Mouse (Mus musculus): ENCODE results near the gene Fbrs.
A peak's percentile ranks its signal among the peaks of the same experiment; 100 is the strongest.
"Not testable (repeated sequence)": the region's sequence is repeated elsewhere in the genome, so short reads cannot be mapped to it uniquely, and the experiment has no call there.

Fbrs gene

DNA sequence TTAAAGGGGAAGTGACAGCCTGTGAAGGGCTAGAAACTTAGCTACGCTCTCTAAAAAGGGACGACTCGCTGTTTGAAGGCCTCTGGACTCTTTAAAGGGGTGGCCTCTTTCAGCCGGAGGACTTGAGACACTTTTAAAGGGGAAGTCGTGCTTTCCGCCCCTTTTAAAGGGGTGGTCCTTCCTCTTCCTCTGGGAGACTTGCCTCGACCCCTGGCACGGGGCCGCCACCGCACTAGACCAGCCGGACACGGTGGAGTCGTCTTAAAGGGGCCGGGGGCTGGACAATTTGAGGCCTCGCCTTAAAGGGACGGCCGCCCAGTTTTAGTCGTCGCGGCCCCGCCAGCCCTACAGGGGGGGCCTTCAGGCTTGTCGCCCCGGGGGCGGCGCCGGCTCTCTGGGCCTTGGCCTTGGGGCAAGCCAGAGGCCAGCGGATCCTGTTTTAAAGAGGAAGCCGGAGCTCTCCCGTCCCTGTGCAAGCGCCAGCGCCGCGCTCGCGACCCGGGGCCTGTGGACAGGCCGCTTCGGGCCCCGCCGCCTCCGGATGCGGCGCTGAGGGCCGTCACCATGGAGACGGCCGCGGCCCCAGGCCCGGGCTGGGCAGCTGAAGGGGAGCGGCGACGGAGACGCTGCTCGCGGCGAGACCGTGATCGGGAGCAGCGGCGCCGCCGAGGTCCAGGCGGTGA lies at the start of gene Fbrs:
Gene Fbrs (plus strand): TSS at position 565 of the 683 bp plus-strand sequence.
- DNase-seq = peak; percentile 98

DNA sequence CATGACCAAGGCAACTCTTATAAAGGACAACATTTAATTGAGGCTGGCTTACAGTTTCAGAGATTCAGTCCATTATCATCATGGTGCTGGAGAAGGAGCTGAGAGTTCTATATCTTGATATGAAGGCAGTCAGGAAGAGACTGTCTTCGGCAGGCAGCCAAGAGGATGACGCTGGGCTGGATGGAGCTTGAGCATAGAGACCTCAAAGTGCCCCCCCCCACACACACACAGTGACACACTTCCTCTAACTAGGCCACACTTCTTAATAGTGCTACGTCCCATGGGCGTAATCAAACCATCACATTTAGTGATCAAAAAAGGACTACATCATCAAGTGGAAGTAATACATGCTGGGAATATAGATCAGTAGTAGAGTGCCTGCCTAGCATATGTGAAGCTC lies 43.8 kb upstream of the Fbrs start:
- no peak for DNase-seq

DNA sequence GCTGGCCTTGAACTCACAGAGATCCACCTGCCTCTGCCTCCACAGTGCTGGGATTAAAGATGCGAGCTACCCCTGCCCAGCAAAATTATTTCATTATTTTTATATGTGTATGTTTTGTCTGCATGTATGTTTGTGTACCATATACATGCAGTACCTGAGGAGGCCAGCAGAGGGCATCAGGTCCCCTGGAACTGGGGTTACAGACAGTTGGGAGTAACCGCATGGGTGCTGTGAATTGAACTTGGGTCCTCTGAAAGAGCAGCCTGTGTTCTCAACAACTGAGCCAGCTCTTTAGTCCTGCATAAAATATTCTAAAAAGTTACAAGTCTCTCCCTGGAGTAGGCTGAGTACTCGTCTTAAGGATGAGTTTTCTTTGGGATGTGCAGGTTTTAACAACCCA lies 41.3 kb upstream of the Fbrs start:
- no peak for DNase-seq

DNA sequence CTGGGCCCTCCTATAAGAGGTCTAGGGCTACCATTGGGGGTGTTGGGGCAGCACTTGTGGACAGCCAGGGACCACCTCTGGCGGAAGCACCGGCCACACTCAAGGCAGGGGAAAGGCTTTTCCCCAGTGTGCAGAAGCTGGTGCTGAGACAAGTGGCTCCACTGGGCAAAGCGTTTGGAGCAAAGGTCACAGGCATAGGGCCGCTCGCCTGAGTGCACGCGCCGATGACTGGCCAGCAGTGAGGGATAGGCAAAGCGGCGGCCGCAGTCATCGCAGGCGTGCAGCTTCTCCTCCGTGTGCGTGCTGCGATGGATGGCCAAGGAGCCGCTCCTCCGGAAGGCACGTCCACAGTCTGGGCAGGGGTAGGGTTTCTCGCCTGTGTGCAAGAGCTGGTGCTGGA lies 35.0 kb upstream of the Fbrs start:
- peak; percentile 52 for DNase-seq

DNA sequence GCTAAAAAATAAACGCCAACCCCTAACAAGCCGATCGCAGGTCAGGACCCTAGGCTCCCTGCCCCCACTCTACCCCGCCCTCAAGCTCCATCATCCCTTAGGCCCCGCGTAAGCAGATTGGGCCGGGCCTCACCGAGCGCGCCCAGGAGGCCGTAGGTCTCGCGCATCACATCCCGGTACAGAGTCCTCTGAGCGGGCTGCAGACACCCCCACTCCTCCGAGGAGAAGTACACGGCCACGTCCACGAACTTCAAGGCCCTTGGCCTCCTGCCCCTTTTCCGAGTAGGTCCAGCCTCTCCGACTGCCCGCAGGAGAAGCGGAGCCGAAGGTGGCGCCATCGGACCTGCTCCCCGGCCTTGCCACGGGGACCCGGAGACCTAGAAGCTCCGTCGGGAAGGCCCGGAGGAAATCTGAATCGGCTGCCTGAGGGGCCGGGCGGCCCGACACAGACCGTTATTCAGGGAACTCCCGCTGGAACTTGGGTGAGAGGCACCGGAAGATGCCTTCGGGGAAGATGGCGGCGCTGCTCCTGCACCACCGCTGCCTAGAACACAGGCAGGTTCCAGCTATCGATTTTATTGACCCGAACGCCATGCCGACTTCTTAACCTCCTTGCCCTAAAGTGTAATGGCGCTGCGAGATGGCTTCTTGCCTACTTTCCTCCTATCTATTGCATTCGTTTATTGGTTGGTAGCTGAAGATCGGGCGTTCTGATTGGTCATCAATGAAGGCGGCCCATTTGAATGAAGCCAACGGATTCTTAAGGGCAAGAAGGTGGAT lies 30.3 kb upstream of the Fbrs start, which contains the start of gene Zfp689:
Gene Zfp689 (minus strand): TSS at position 638 of the 780 bp plus-strand sequence.
- peak; percentile 97 for DNase-seq

DNA sequence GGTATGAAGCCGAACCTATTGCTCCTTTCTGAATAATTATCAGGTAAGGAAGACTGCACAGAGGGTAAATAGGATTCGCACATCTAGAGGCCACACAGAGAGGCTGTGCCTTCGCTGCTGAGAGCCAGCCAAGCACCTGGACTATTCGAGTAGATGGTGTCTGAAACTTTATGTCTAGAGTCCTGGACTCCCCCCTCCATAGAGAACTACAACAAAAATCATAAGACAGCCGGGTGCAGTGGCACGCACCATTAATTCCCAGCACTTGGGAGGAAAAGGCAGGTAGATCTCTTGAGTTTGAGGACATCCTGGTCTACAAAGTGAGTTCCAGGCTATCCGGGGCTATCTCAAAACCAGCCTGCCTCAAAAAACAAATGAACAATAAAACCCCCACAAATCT lies 29.0 kb upstream of the Fbrs start:
- no peak for DNase-seq

DNA sequence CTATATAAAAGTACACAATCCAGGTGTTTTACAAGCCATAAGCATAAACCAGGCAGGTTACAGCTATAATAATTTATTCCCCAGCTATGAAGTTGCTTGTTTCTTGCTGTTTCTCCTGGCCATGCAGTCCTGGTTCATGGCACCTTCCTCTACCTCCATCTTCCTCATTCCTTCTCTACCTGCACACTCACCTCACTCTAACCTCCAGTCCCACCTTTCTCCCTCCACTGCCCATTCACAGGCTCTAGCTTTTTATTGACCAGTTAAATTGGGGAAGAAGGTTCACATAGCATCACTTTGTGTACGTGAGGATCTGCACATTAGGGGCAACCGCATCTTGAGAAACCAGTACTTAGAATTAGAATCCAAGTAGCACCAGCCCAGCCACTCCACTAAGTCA lies 25.9 kb upstream of the Fbrs start:
- no peak for DNase-seq

DNA sequence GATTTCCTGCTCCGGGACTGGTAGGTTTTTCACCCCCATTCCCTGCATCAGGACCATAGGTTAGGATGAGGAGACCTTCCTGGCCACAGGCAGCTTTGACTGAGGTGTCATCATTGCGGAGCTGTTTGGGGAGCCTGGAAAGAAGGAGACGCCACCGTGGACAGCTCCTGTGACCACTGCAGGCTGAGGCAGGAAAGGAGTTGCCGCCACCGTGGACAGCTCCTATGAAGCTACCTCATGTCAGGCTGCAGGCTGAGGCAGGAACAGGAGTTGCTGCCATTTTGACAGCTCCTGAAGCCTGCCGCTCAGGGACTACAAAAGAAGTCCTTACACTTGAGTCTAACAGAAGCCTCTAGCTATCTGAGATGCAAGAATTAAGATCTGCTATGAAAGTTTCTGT lies 24.1 kb upstream of the Fbrs start:
- no peak for DNase-seq

DNA sequence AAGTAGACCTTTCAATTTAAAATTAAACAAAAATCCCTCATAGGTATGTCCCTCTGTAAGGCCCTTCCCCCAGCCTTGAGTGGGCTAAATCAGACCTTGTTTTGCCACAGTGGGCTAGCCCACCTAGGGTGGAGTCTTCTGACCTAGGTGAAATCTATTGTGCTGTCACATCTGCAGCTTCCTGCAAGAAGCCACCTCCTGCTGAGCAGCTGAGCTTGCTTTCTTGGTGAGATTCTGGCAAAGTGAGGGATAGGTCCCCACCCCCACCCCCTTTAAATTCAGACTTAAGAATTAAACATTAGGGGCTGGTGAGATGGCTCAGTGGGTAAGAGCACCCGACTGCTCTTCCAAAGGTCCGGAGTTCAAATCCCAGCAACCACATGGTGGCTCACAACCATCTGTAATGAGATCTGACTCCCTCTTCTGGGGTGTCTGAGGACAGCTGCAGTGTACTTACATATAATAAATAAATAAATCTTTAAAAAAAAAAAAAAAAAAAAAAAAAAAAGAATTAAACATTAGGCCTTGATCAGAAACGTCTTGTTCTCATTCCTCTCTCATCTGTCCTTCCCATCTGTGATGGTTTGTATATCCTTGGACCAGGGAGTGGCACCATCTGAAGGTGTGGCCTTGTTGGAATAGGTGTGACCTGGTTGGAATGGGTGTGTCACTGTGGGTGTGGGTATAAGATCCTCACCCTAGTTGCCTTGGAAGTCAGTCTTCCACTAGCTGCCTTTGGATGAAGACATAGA lies 20.5 kb upstream of the Fbrs start:
- DNase-seq = not testable (repeated sequence)

DNA sequence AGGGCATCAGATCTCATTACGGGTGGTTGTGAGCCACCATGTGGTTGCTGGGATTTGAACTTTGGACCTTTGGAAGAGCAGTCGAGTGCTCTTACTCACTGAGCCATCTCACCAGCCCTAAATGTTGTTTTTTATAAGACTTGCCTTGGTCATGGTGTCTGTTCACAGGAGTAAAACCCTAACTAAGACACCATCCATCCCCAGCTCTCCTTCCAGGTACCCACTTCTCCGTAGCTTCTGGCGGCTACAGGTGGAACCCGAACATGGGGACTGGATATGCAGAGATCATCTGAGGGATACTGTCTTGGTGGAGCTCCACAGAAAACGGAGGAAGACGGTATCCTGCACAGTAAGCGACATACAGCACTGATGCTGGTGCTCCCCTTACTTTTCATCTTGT lies 19.7 kb upstream of the Fbrs start, which contains the start of gene Prr14:
Gene Prr14 (plus strand): TSS at position 301 of the 400 bp plus-strand sequence.
- DNase-seq = not testable (repeated sequence)

DNA sequence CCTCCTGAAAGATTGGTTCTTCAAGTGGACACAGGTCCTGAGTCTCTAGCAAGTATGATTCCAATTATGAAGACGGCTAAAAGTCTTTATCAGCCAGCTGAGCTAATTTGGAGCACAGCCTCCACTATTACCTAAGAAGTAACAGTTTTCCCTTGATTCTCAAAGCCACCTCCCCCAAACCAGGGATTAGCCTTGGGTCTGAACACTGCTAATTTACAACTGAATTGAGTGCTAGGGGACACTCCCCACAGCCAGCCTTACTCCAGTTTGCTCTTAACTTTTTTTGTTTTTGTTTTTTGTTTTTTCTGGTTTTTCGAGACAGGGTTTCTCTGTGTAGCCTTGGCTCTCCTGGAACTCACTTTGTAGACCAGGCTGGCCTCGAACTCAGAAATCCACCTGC lies 13.8 kb upstream of the Fbrs start:
- DNase-seq = no peak

DNA sequence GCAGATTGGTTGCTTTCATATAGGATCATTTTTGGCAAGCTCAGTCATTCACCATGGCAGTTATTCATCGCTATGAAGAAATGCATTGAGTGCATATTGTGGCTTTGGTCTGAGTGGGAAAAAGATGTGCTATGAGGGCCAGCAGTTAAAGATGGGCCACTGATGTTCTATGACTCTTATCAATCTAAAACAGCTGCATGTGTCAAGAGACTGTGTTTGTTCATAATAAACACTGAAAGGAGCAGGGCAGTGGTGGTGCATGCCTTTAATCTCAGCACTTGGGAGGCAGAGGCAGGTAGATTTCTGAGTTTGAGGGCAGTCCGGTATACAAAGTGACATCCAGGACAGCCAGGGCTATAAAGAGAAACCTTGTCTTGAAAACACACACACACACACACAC lies 13.3 kb upstream of the Fbrs start:
- DNase-seq = not testable (repeated sequence)

DNA sequence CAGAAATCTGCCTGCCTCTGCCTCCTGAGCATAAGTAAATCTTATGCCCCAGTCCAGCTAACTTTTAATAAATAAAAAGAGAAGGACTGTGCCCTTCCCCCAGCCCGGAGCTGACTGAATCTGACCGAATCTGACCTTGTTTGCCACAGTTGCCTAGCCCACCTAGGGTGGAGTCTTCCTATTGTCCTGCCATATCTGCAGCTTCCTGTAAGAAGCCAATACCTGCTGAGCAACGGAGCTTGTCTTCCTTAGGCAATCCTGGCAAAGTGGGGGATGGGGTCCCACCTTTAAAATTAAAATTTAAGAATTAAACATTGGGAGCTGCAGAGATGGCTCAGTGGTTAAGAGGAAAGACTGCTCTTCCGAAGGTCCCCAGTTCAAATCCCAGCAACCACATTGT lies 12.4 kb upstream of the Fbrs start:
- no peak for DNase-seq

DNA sequence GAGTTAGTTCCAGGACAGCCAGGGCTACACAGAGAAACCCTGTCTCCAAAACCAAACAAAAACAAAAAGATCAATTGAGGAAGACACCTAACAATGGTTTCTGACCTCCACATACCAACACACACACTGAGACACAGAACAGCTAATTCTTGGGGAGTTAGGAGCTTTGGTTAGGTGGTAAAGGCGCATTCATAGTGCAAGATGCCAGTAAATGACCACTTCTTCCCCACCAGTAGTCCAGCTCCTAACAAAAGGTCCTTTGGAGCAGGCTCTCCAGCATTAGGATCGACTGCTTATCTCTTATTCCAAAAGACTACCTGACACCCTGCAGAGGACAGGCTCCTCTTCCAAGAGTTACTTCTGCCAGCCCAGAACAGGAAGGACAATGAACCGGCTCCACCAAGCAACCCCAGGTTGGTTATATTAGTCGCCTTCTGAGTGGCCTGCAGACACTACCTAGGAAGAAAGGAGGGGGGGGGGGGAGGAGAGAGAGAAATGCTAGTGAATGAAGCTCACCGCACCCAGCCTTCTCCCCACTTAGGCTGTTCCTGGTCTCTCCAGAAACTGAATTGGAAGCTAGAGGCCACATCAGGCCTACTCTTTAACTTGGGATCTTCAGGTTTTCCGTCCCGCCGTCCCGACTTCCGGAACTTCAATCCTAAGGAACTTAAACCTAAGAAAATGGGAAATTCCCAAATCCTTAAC lies 8.8 kb upstream of the Fbrs start:
- DNase-seq = no peak

DNA sequence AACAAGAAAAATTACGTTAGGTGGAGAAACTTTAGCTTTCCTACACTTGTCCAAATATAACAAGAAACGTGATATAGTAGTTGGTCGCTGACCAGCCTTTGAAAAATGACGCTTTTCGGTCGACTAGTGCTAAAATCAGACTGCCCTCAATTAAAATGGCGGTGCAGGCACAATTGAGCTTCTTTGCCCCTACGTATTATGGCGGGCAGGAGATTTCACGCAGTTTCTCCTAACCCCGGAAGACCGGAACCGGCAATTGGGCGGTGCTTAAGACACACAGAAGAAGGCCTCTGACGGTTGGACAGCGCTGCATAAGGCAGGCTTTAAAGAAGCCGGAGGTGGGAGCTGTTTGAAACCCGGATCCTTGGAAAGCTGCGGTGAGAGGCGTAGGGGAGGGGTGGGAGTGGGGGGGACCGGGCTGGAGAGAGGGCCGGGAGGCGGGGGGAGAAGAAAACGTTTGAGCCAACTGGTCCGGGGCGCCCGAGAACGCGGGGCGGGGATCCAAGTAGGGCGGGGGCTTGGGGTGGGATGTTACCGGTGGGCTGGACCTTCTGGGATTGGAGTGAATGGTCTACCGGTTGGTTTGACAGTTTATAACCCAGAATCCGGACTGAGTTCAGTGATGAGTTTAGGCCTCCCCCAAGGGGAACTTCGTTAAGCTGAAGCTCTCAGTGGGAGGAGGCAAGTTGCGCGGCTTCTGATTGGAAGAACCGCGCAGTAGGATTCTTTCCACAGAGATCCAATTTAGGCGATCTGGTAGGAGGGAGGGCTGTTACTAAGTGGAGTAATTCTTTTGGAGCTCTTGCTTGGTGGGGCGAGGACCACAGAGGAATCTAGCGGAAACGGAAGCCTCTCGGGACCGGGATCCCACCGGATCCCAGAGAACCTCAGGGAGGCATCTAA lies 8.0 kb upstream of the Fbrs start:
- peak; percentile 97 for DNase-seq

DNA sequence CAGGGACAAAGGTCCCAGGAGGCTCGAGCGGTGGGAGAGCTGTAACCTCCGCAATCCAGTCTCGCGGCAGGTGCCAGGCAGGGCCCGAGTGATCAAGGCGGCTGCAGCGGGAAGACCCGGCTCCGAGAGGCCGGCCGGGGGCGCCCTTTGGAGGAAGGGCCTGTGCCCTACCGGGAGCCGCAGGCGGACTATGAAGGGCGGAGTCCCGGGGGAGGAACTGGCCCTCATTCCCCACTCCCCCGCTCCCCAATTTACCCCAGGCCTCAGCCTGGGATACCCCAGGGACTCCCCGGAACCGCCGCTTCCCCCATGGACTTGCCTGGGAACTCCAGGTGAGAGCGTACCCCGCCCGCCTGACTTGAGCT lies 7.4 kb upstream of the Fbrs start:
- DNase-seq = no peak

DNA sequence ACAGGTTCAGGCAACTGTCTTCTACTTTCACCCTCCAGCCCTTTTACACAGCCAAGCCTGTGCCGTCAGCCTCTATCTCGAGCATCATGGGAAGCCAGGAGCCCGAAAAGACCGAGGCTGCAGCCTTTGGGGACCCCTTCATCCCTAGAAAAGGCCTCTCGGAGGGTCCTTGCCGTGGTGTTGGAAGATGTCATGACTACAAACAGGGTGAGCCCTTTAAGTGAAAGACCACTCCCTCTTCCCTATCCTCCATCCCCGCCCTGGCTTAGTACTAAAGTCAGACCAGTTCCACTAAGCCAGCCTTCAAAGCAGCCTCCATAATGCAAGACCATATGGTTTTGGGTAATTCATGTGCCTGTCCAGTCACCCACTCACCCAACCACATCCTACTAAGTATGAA lies 6.9 kb upstream of the Fbrs start:
- no peak for DNase-seq

DNA sequence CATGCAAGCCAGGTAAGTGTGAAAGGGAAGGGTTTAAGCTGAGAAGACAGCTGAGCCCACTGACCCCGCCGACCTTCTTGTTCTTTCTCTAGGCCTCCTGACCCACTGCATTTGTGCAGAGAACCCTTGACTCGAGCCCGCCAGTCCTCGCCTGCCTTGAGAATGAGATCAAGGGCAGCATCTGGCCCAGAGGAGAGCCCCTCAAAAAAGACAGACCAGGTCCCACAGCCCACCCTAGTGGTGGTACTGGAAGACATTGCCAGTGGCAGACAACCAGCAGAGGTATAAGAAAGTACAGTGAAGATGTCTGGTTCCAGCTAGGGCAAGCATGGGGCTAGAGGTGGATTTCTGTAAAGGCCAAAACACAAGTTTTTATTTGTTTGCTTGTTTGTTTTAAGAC lies 5.3 kb upstream of the Fbrs start:
- DNase-seq = no peak

DNA sequence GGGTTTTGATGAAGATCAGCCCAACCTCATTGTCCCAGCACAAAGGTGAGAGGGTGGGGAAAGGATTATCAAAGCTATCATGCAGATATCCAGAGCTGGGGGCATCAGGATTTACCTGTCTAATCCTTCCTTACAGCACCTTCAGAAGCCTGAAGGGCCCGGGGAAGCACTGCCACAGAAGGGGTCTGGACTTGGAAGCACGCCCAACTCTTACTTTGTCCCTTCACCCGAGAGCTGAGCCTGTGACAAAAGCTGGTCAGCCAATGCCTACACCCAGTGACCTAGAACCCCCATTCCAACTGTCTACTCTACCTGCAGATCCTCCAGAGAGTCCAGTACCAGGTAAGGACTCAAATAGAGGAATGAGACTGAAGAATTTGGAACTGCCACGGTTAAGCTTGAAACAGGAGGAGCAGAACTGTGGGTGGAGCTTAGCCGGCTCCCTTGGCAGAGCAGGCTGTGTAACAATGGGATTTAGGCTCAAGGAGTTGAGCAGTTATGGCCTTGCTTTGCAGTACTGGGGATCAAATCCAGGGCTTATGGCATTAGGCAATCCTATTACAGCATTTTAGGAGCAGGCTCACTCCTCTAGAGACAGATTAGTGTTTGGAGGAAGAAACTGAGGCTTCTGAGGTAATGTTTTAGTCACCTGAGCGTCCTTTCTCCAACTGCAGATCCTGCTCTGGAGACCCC lies 4.5 kb upstream of the Fbrs start:
- DNase-seq = no peak

DNA sequence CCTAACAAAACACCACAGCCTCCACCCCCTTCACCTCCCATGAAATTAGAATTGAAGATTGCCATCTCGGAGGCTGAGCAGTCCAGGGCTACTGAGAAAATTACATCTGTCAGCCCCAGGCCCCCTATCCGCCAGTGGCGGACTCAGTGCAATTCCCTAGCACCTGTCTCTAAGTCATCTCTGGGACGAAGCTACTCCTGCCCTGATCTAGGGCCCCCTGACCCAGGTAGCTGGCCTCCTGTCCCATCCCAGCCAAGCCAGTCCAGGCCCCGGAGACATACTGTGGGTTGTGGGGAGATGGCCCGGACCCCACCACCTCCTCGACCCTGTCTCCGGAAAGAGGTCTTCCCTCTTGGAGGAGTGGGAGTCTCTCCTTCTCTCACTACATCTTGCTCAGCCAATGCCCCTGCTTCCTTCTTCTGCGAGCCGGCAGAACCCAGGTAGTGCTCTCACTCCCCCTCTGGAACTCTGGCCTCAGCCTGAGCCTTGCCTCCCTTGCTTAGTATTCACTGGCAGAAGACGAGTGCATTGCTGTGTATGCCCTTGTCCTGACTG lies 3.7 kb upstream of the Fbrs start:
- no peak for DNase-seq

DNA sequence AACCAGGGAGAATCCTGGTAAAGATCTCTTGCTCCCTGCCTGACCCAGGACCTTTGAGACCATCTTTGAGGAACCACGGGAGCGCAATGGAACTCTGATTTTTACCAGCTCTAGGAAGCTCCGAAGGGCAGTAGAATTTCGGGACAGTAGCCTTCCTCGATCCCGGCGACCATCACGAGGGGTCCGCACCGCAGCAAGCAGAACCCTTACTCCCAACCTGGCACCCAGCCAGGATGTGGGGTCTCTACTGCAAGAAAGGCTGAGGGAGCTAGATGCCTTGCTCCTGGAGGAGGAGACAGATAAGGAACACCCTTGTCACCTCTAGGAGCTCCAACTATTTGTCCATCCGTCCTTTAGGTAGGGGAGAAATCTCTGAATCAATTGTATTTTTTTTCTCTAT lies 2.7 kb upstream of the Fbrs start:
- DNase-seq = peak; percentile 37
